19 mouse cellular contexts compared by ENCODE assay signal in the genomic region with DNA sequence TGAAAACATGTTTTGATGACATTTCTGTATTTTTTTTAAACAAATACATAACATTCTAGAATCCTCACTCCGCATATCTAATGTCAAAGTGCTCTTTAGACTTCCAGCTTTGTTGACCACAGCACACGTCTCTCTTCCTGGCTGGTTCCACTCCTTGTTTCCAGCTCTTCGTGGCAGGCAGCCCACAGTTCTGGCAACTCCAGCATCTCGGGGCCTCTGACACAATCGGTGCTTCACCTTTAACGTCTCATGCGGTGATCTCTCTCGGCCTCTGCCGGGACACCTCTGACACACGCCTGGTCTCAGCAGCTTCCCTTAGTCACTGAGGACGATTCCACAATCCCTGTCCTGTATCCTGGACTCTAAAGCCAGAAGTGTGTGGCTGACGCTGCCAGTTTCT. TPM values are rescaled to one million over a fixed set of nuclear protein-coding genes. Genes with fewer than 3 reads are reported as not detected.
A peak's percentile ranks its signal among the peaks of the same experiment; 100 is the strongest.
DNase-seq lines count a peak whose midpoint lies in the region; ATAC-seq lines count a peak whose summit lies in the region.
"Had no signal": no experiment of that assay in that cellular context is flagged by ENCODE, and none has a peak within 500 bp of the region (broad histone marks: within the 10 kb centered on the region; RNA-seq: fewer than 3 reads in every experiment).

No protein-coding gene starts in this region.

- WGBS in heart, embryonic 16.5 days = 42% methylated on average over 12 of the region's 12 CpGs

- no peak for ATAC-seq in heart, embryonic 16.5 days (replicated peaks; ENCODE audit: extremely low read depth, insufficient read depth, low FRiP score)
- ATAC-seq: intestine, postnatal 0 days; midbrain, embryonic 13.5 days; Patski had no signal

- H3K9ac ChIP-seq in heart, embryonic 16.5 days (ENCODE audit: low read length) = peak overlapping the region; percentile 53
- H3K9ac ChIP-seq: hindbrain, embryonic 12.5 days; lung, embryonic 14.5 days; midbrain, embryonic 13.5 days had no signal

- H3K4me2 ChIP-seq in heart, embryonic 16.5 days (ENCODE audit: low read depth, low read length) = peak overlapping the region; percentile 48
- H3K4me2 ChIP-seq: hindbrain, embryonic 12.5 days; lung, embryonic 14.5 days; midbrain, embryonic 13.5 days had no signal

- no peaks in the 10 kb centered on the region for H3K27me3 ChIP-seq in heart, embryonic 16.5 days (ENCODE audit: control insufficient read depth, insufficient read depth, low read length)
- H3K27me3 ChIP-seq: Patski had no signal

- peak overlapping the region; percentile 24; the same call in 1 of the 2 replicates for H3K27ac ChIP-seq in heart, embryonic 16.5 days (ENCODE audit: low read length)
- H3K27ac ChIP-seq: hindbrain, embryonic 12.5 days; left cerebral cortex, adult 2 months; macrophage; midbrain, embryonic 13.5 days had no signal

- H3K36me3 ChIP-seq in heart, embryonic 16.5 days (ENCODE audit: control insufficient read depth, insufficient read depth) = peaks cover 18% of the 10 kb centered on the region
- H3K36me3 ChIP-seq: hindbrain, embryonic 12.5 days; midbrain, embryonic 13.5 days had no signal

- peaks cover 36% of the 10 kb centered on the region for H3K4me1 ChIP-seq in heart, embryonic 16.5 days (ENCODE audit: control insufficient read depth, insufficient read depth, low read length)

- no peaks in the 10 kb centered on the region for H3K9me3 ChIP-seq in heart, embryonic 16.5 days (replicated peaks; ENCODE audit: control insufficient read depth, low read length)
- H3K9me3 ChIP-seq: hindbrain, embryonic 12.5 days; midbrain, embryonic 13.5 days had no signal

- DNase-seq in adrenal gland, postnatal 25 days = peak; percentile 15
- DNase-seq in adrenal gland, postnatal 4 days (ENCODE audit: low spot score in 2 of 2) = no peak
- peak; percentile 22 for DNase-seq in gastrocnemius, postnatal 10 days
- DNase-seq in gastrocnemius, adult 8-10 months (ENCODE audit: low spot score in 2 of 2) = no peak
- DNase-seq in NIH3T3 (ENCODE audit: low read depth) = peak; percentile 35
- DNase-seq in urinary bladder, postnatal 36 days (ENCODE audit: low spot score in 2 of 2) = no peak
- DNase-seq: cerebellum, postnatal 36 days; kidney, postnatal 10 days; liver; lung, embryonic 14.5 days; thymus, postnatal 14 days had no signal

- no peak overlapping the region for H3K4me3 ChIP-seq in heart, embryonic 16.5 days (ENCODE audit: low read length)
- H3K4me3 ChIP-seq: hindbrain, embryonic 12.5 days; left cerebral cortex, adult 2 months; midbrain, embryonic 13.5 days; myocyte had no signal

RNA-seq across cellular contexts. Expression of a gene that starts 5.8 kb away (rescaled TPM):
- 4.5 and 8.0 TPM in 2 replicates for total RNA-seq in adrenal gland, postnatal 25 days (2021)
- total RNA-seq in adrenal gland, postnatal 4 days (2021) = 10 to 100 TPM; 14.9 to 15.8 TPM
- total RNA-seq in gastrocnemius, postnatal 10 days (2021) = 10 to 100 TPM in 1 of 2 experiments, 1 to 10 TPM in 1; 10.0 to 13.8 TPM
- 1 to 10 TPM in 2 of 4 experiments, under 1 TPM in 2; 0.53 to 1.6 (median 1.1) TPM for total RNA-seq in gastrocnemius, adult 8-10 months (2022)
- polyA plus RNA-seq in heart, embryonic 16.5 days (2015; fragmentation: Nextera tagmentation; extraction: Ambion mirVana) = 20.2 and 23.1 TPM in 2 replicates

Comparison
In these comparisons a context has a peak if more than half of its experiments do, and no peak if none do; other contexts are left out.
1. DNase-seq: peak in adrenal gland, postnatal 25 days (single experiment), gastrocnemius, postnatal 10 days (single experiment) and NIH3T3 (single experiment); none in adrenal gland, postnatal 4 days (0 of 2), gastrocnemius, adult 8-10 months (0 of 2) and urinary bladder, postnatal 36 days (0 of 2).